Mouse (Mus musculus) heart, adult 2 months (tissue): ENCODE measurements around the gene Tnfrsf26. TPM values are rescaled to one million over a fixed set of nuclear protein-coding genes. Genes with fewer than 3 reads are reported as not detected.

ENCODE experiments used
- DNase-seq, 2 experiments: peaks; one replicate each; pipeline ENCODE4 v3.0.0; 2021
- H3K27ac ChIP-seq: fragments of 200-600 bp; 2 replicates; pipeline ENCODE4 v1.8.1; 2022
- H3K27me3 ChIP-seq: fragments of 200-500 bp; 2 replicates; pipeline ENCODE4 v1.6.1; 2012; ENCODE audit warnings: mild to moderate bottlenecking, low read length, inconsistent platforms, mixed read lengths; ENCODE audit not compliant: control insufficient read depth, insufficient read depth
- H3K36me3 ChIP-seq: fragments of 200-500 bp; 2 replicates; pipeline ENCODE4 v1.6.1; 2012; ENCODE audit warnings: low read length, inconsistent platforms; ENCODE audit not compliant: control insufficient read depth, insufficient read depth
- H3K4me1 ChIP-seq: fragments of 200-500 bp; 2 replicates; pipeline ENCODE4 v1.6.1; 2011; ENCODE audit warnings: low read length; ENCODE audit not compliant: control insufficient read depth, insufficient read depth
- H3K4me3 ChIP-seq: fragments of 200-600 bp; 2 replicates; pipeline ENCODE4 v1.8.1; 2022
- H3K79me2 ChIP-seq: fragments of 200-500 bp; replicated peaks from 2 replicates; pipeline ENCODE4 v1.6.1; 2012; ENCODE audit warnings: mild to moderate bottlenecking, inconsistent platforms, low read length, moderate library complexity, mixed read lengths; ENCODE audit not compliant: control insufficient read depth, insufficient read depth
- H3K9ac ChIP-seq: fragments of 200-500 bp; 2 replicates; pipeline ENCODE4 v1.6.1; 2012; ENCODE audit warnings: low read depth, mild to moderate bottlenecking, control low read depth, inconsistent platforms, low read length, mixed read lengths
- CTCF ChIP-seq: fragments of 200-600 bp; IDR thresholded peaks from 2 replicates; pipeline ENCODE4 v1.8.1; 2022; ENCODE audit warnings: antibody characterized with exemption, mild to moderate bottlenecking, moderate library complexity
- EP300 ChIP-seq: fragments of 200-500 bp; IDR thresholded peaks from 2 replicates; pipeline ENCODE4 v1.6.1; 2011; ENCODE audit warnings: low read depth, low read length, control low read depth; ENCODE audit not compliant: insufficient read depth
- POLR2A ChIP-seq: fragments of 200-500 bp; IDR thresholded peaks from 2 replicates; pipeline ENCODE4 v1.6.1; 2011; ENCODE audit warnings: mild to moderate bottlenecking, low read depth, low read length, control low read depth; ENCODE audit not compliant: insufficient read depth
- WGBS: fragments of 180-500 bp; shearing (Covaris S2); methylation state at CpG from one replicate; pipeline ENCODE4 v1.1.7; 2018; 5-methylcytosine and 5-hydroxymethylcytosine counted together
- intact Hi-C: fragments of 180-260 bp; cut with DNase I; formaldehyde crosslinking; loops from one replicate; pipeline ENCODE4 v1.15.1; 2025
- polyA plus RNA-seq: library from polyadenylated mRNA; depleted of rRNA; stranded (reverse); fragments of >200 nt; gene quantifications from 2 replicates; pipeline ENCODE4 v1.2.3, GENCODE M21; 2012
- total RNA-seq, 2 experiments: library from RNA; stranded (reverse); gene quantifications; 2 replicates each; pipeline ENCODE4 v1.2.3; 2021

Tnfrsf26 gene
- total and polyA plus RNA-seq, 3 experiments, result 0.25 to 0.52 (median 0.50) TPM

GRCm38 (mm10) chr7:143636674-143637073 is 8.2 kb upstream of the Tnfrsf26 start:
- DNase-seq, result no peak
- 87% methylated on average over 1 of the region's 1 CpGs for WGBS
- no peaks in the 10 kb centered on the region for H3K4me1 ChIP-seq
- H3K9ac ChIP-seq, result no peak overlapping the region
- H3K36me3 ChIP-seq, result no peaks in the 10 kb centered on the region
- intact Hi-C loops, result no loop called here
- H3K79me2 ChIP-seq, result no peaks in the 10 kb centered on the region
- no peaks in the 10 kb centered on the region for H3K27me3 ChIP-seq
- TF ChIP-seq POLR2A (no peak), CTCF (no peak), EP300 (no peak)
- no peak overlapping the region for H3K27ac ChIP-seq
- no peak overlapping the region for H3K4me3 ChIP-seq

- Histone ChIP-seq H3K79me2 (no peaks in the 10 kb centered on the region), H3K4me3 (no peak overlapping the region), H3K27ac (no peak overlapping the region), H3K4me1 (peaks cover 1% of the 10 kb centered on the region; the same call in 1 of the 2 replicates), H3K9ac (no peak overlapping the region), H3K36me3 (no peaks in the 10 kb centered on the region), H3K27me3 (no peaks in the 10 kb centered on the region)
- TF ChIP-seq POLR2A (no peak), CTCF (no peak), EP300 (no peak)
- WGBS, result 65% methylated on average over 2 of the region's 2 CpGs
- no peak for DNase-seq
- intact Hi-C loops, result no loop called here
Observed at GRCm38 (mm10) chr7:143631503-143631902, 3.0 kb upstream of the Tnfrsf26 start.

GRCm38 (mm10) chr7:143629501-143629900 is 979 bp upstream of the Tnfrsf26 start:
- 16% methylated on average over 1 of the region's 1 CpGs for WGBS
- H3K79me2 ChIP-seq, result no peaks in the 10 kb centered on the region
- no peak overlapping the region for H3K27ac ChIP-seq
- H3K9ac ChIP-seq, result no peak overlapping the region
- peaks cover 1% of the 10 kb centered on the region; the same call in 1 of the 2 replicates for H3K4me1 ChIP-seq
- no peak for TF ChIP-seq CTCF
- TF ChIP-seq EP300, result no peak
- TF ChIP-seq POLR2A, result no peak
- H3K4me3 ChIP-seq, result no peak overlapping the region
- no peaks in the 10 kb centered on the region for H3K36me3 ChIP-seq
- no peaks in the 10 kb centered on the region for H3K27me3 ChIP-seq
- no peak for DNase-seq
- intact Hi-C loops, result no loop called here

GRCm38 (mm10) chr7:143627555-143628286 is 801 bp downstream of the Tnfrsf26 start:
- 38% methylated on average over 10 of the region's 10 CpGs for WGBS
- intact Hi-C loops, result no loop called here
- peak overlapping the region; percentile 23; the same call in 1 of the 2 replicates for H3K4me3 ChIP-seq
- no peak overlapping the region for H3K9ac ChIP-seq
- H3K4me1 ChIP-seq, result peaks cover 1% of the 10 kb centered on the region; the same call in 1 of the 2 replicates
- H3K79me2 ChIP-seq, result no peaks in the 10 kb centered on the region
- peak; percentile 16 to 28 for DNase-seq
- TF ChIP-seq POLR2A (no peak), CTCF (no peak), EP300 (no peak)
- no peaks in the 10 kb centered on the region for H3K27me3 ChIP-seq
- peak overlapping the region; percentile 60 for H3K27ac ChIP-seq
- no peaks in the 10 kb centered on the region for H3K36me3 ChIP-seq

GRCm38 (mm10) chr7:143626178-143626577 is 2.3 kb downstream of the Tnfrsf26 start:
- H3K79me2 ChIP-seq, result no peaks in the 10 kb centered on the region
- DNase-seq, result no peak
- no peak overlapping the region for H3K4me3 ChIP-seq
- WGBS, result 68% methylated on average over 2 of the region's 2 CpGs
- TF ChIP-seq CTCF (no peak), POLR2A (no peak), EP300 (no peak)
- no peaks in the 10 kb centered on the region for H3K27me3 ChIP-seq
- peaks cover 1% of the 10 kb centered on the region; the same call in 1 of the 2 replicates for H3K4me1 ChIP-seq
- no peak overlapping the region for H3K27ac ChIP-seq
- H3K36me3 ChIP-seq, result no peaks in the 10 kb centered on the region
- intact Hi-C loops, result no loop called here
- H3K9ac ChIP-seq, result no peak overlapping the region

GRCm38 (mm10) chr7:143625151-143625550 is 3.4 kb downstream of the Tnfrsf26 start:
- H3K9ac ChIP-seq, result no peak overlapping the region
- WGBS, result 46% methylated on average over 5 of the region's 5 CpGs
- intact Hi-C loops, result no loop called here
- no peak overlapping the region for H3K27ac ChIP-seq
- H3K27me3 ChIP-seq, result no peaks in the 10 kb centered on the region
- no peaks in the 10 kb centered on the region for H3K79me2 ChIP-seq
- peaks cover 1% of the 10 kb centered on the region; the same call in 1 of the 2 replicates for H3K4me1 ChIP-seq
- no peak for DNase-seq
- H3K36me3 ChIP-seq, result no peaks in the 10 kb centered on the region
- TF ChIP-seq EP300 (no peak), CTCF (no peak), POLR2A (no peak)
- H3K4me3 ChIP-seq, result no peak overlapping the region
